Mouse (Mus musculus) layer of hippocampus, postnatal 14 days (tissue): Measurements from ENCODE around the gene Trpm3. TPM values are rescaled to one million over a fixed set of nuclear protein-coding genes. Genes with fewer than 3 reads are reported as not detected.

Source experiments
- DNase-seq, 2 experiments: peaks; one replicate each; pipeline ENCODE4 v3.0.0; 2021 to 2022; ENCODE audit warnings: low spot score in 2 of 2, mixed read lengths in 1 of 2
- total RNA-seq, 2 experiments: library from RNA; stranded (reverse); gene quantifications; 2 replicates each; pipeline ENCODE4 v1.2.3; 2021

The Trpm3 gene
- total RNA-seq, 2 experiments from 2014 or later: 46.7 to 79.9 TPM

GRCm38 (mm10) chr19:22473030-22473712 lies 334.3 kb downstream of the Trpm3 start:
- peak in 1 of 2 experiments; percentile 13 for DNase-seq

DNA sequence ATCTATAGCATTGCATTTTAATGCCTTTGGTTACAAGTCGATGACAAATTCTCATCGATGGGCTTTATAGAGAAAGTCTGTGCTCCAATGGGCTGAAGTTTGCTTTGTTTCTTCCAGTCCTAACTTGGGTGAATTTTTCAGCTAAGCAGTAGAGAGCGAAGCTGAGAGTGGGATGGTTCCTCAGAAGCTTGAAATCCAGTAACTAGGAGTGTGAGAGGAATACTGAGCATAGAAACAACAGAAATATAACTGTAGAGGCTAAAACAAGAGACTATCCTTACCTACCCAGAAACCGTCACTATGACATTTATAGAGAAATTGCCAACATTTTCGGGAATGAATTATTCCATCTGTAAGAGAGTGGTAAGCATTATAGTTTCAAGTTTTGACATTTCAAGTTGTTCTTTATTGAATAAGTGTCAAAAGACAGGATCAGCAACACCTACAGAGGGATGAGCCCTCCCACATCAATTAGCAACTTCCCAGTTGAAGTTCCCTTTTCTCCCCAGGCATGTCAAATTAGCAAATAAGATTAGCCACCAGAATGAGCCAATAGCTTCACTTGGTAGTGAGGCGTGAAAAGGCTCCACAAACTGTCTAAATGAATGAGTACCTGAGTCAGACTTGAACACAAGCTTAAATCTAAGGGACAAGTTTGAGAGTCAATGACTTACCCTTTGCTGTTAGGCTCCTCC lies 339.6 kb downstream of the Trpm3 start:
- no peak for DNase-seq

GRCm38 (mm10) chr19:22503469-22503868 lies 364.6 kb downstream of the Trpm3 start:
- no peak for DNase-seq

GRCm38 (mm10) chr19:22518508-22518907 lies 379.7 kb downstream of the Trpm3 start:
- no peak for DNase-seq

- no peak for DNase-seq
Observed at GRCm38 (mm10) chr19:22527944-22528343, 389.1 kb downstream of the Trpm3 start.

DNA sequence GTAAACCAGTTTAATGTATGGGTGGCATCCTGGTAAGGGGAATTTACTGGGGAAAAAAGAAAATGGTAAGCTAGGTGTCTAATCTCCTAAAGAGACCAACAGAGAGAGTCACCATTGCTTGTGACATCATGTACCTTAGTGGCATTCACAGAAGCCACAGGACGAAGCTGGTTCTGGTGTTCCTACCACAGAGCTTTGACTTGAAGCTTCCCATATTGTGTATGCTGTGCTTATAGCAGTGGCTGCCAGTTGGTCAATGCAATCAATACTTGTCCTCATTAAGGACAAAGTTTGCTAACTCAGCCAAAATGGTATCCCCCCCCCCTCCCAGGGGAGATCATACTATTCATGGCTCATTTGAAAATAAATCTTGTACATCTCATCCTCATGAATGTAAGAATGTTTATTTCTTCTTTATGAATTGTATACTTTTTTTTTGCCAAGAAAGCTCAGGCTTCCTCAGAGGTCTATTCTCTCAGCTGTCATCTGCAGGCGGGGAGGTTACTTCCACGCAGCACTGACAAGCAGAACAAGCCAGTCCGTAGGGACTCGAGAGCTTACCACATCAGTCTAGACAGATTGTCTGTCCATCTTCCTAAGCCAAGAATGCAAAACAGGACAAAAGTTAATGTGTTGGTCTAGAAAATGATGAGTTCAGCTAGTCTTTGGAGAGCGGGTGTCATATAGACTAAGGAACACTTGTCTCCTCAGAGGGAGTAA lies 404.3 kb downstream of the Trpm3 start:
- DNase-seq: no peak

GRCm38 (mm10) chr19:22552179-22552578 lies 413.3 kb downstream of the Trpm3 start:
- peak in 1 of 2 experiments; percentile 59 for DNase-seq

DNA sequence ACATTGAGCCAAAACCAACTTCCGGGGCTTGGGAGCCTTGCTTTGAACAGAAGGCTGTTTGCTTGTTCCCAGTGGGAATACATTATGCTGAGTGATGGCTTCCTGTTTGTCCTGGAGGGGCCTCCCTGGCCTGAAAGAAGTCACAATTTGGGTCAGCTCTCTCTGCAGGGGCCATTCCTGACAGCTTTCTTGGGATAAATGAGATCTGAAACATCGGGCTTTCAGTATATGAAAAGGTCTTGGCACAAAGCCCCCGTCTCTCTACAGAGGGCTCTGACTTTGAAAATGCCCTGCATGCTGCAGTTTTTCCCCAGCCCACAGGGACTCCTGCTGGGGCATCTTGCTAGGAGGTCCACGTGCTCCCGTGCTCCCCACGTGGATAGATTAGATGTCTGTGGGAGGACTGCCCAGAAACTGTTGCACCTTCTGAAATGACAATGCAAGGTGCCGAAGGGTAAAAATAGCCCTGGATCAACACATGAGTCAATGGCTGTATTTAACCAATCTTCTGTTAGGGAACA lies 415.6 kb downstream of the Trpm3 start:
- DNase-seq: peak; percentile 24 to 66

- DNase-seq: no peak
Observed at GRCm38 (mm10) chr19:22572396-22572795, 433.6 kb downstream of the Trpm3 start.

GRCm38 (mm10) chr19:22572849-22573248 lies 434.0 kb downstream of the Trpm3 start:
- peak in 1 of 2 experiments; percentile 31 for DNase-seq

GRCm38 (mm10) chr19:22582120-22582745 lies 443.4 kb downstream of the Trpm3 start:
- peak in 1 of 2 experiments; percentile 28 for DNase-seq

- no peak for DNase-seq
Observed at GRCm38 (mm10) chr19:22594492-22594891, 455.6 kb downstream of the Trpm3 start.

DNA sequence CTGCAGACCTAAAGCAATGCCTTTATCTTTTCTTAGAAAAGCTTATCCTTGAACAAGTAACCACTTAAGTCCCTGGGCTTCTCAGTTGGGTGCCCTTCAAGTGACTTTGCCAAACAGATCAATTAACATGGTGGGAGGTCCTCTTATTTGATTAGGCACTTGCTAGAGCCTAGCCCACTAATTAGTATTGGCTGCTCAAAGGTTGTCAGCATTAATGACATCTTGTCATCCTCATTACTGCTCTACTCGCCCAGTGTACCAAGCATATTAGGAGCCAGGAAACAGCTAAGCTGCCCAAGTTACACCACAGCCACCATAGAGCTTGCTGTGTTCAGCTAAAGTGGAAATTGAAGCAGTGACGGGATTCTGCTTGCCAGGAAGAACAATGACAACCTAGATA lies 456.4 kb downstream of the Trpm3 start:
- peak in 1 of 2 experiments; percentile 30 for DNase-seq

DNA sequence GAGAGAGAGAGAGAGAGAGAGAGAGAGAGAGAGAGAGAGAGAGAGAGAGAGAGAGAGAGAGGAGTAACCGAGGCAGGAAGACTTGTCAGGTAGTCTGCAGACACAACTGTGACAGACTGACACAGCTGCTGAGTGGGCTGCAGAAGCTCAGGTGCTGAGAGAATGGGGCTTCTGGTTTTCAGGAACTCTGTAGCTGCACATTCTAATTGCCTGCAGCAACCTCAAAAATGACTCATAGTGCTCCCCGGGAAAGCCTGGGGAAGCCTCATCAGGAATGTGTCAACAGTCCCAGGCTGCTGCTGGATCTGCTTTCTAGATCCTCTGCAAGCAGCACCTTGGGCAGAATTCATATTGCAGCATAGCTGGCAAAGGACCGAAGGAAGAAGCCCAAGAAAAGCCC lies 457.9 kb downstream of the Trpm3 start:
- DNase-seq: no peak

DNA sequence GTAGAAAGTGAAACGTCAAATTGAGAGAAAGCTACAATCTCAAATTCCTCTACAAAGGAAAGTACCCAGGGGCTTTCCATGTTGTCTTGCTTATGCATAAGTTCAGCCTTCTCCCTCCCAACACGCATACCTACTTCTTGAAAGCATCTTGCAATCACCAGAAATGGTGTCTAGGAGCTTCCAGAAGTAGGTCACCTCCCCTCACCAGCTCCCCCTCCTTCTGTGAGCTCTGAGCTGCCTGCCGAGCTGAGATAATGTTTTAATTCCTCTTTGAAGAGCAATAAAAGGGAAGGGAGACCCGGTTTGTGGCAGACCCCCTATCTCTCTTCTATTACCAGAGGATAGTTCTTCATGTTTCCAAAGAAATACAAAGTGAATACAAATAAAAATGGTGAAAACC lies 465.5 kb downstream of the Trpm3 start:
- DNase-seq: no peak

DNA sequence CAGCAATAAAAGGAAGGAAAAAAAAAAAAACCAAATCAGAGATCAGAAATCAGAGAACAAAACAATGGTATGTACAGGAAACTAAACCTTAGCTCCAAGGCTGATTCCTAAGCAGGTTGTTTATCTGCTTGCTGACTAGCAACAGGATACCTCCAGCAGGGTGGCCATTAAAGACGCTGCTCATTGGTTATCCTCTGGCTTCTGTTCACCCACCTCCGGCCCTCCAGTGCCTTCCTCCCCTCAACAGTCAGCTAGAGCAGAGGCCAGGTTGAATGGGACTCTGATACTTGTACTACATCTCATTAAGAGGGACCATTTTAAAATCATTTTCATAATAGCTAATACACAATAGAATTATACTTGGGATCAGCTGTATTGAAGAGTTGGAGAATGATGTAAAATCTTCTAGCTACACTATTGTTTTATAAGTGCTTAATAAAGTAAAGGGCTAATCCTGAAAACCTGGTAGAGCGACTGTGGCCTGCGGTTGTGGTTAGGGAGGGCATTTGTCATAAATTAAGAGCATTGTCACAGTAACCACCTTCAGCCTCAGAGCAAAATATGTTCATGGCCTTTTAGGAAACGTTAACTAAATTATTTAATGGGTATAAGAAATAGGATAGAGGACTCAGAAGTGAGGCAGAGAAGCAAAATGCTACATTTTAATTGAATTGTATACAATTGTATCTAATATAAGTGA lies 469.3 kb downstream of the Trpm3 start:
- DNase-seq: no peak

GRCm38 (mm10) chr19:22611621-22612020 lies 472.8 kb downstream of the Trpm3 start:
- DNase-seq: no peak

DNA sequence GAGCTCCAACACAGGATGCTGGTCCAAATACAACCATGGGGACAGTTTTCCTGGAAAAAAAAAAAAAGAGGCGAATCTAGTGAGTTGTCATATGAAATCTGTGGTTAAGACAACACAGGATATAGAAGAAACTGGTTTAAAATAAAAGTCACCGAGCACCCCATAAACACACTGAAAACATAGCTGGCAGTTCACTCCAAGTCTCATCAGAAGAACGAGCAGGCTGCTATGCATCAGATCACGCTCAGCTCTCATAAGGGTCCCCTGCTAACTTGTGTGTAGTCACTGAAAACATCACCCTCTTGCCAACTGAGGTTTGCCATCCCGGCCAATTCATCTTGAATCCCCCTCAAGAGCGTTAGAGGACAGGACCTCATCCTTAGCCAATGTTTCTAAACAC lies 476.5 kb downstream of the Trpm3 start:
- no peak for DNase-seq

GRCm38 (mm10) chr19:22624801-22625513 lies 486.1 kb downstream of the Trpm3 start:
- peak in 1 of 2 experiments; percentile 30 for DNase-seq

GRCm38 (mm10) chr19:22628878-22629277 lies 490.0 kb downstream of the Trpm3 start:
- DNase-seq: no peak
